In genomic region chr12:109393795-109394194, GRCm38 (mm10) we compare ENCODE assay signal across 8 mouse cellular contexts. TPM values are rescaled to one million over a fixed set of nuclear protein-coding genes. Genes with fewer than 3 reads are reported as not detected.
DNase-seq lines count a peak whose midpoint lies in the region; ATAC-seq and TF ChIP-seq lines count a peak whose summit lies in the region.

No protein-coding gene starts in this region.

- DNase-seq in c-Kit-positive CD71-positive TER-119-positive erythroid progenitor cells, embryonic 14.5 days (ENCODE audit: low spot score): peak; percentile 9
- peak; percentile 92 for DNase-seq in forebrain, embryonic 11.5 days (ENCODE audit: low spot score)
- peak; percentile 90 for DNase-seq in kidney, postnatal 10 days
- peak; percentile 60 for DNase-seq in lung, adult 2 months
- peak; percentile 25 to 28 for DNase-seq in thymus, adult 18-20 months

- H3K9me3 ChIP-seq in E14TG2a.4 (ENCODE audit: low read length): peaks cover 7% of the 10 kb centered on the region; the same call in 1 of the 2 replicates
- H3K9me3 ChIP-seq in forebrain, embryonic 11.5 days (ENCODE audit: control insufficient read depth, low read length): no peaks in the 10 kb centered on the region
- no peaks in the 10 kb centered on the region for H3K9me3 ChIP-seq in heart, embryonic 16.5 days (replicated peaks; ENCODE audit: control insufficient read depth, low read length)
- no peaks in the 10 kb centered on the region for H3K9me3 ChIP-seq in neural tube, embryonic 15.5 days (replicated peaks)

- peak overlapping the region; percentile 39; the same call in 1 of the 2 replicates for H3K9ac ChIP-seq in forebrain, embryonic 11.5 days (ENCODE audit: low read length)
- H3K9ac ChIP-seq in heart, embryonic 16.5 days (ENCODE audit: low read length): no peak overlapping the region
- no peak overlapping the region for H3K9ac ChIP-seq in neural tube, embryonic 15.5 days (replicated peaks)

- H3K4me3 ChIP-seq in E14TG2a.4 (replicated peaks; ENCODE audit: low read length): no peak overlapping the region
- H3K4me3 ChIP-seq in forebrain, embryonic 11.5 days (ENCODE audit: low read depth, low read length): no peak overlapping the region
- no peak overlapping the region for H3K4me3 ChIP-seq in heart, embryonic 16.5 days (ENCODE audit: low read length)
- no peak overlapping the region for H3K4me3 ChIP-seq in lung, adult 2 months (replicated peaks; ENCODE audit: extremely low read depth, low read depth, low read length)
- no peak overlapping the region for H3K4me3 ChIP-seq in neural tube, embryonic 15.5 days (replicated peaks)

- peak; percentile 20; the same call in 1 of the 2 replicates for TF ChIP-seq CTCF in E14TG2a.4 (conservative IDR thresholded peaks at IDR 0.05; ENCODE audit: low read length)
- TF ChIP-seq CTCF in lung, adult 2 months (IDR thresholded peaks at IDR 0.05; ENCODE audit: insufficient read depth, low read length): peak; percentile 53

- peak overlapping the region; percentile 48 for H3K27ac ChIP-seq in forebrain, embryonic 11.5 days (ENCODE audit: low read depth, low read length)
- no peak overlapping the region for H3K27ac ChIP-seq in heart, embryonic 16.5 days (ENCODE audit: low read length)
- H3K27ac ChIP-seq in neural tube, embryonic 15.5 days (replicated peaks): no peak overlapping the region

- 3% methylated on average over 15 of the region's 15 CpGs for WGBS in forebrain, embryonic 11.5 days
- 6% methylated on average over 15 of the region's 15 CpGs for WGBS in heart, embryonic 16.5 days
- 7% methylated on average over 15 of the region's 15 CpGs for WGBS in lung, adult 2 months
- 8% methylated on average over 15 of the region's 15 CpGs for WGBS in neural tube, embryonic 15.5 days

- no peak for TF ChIP-seq POLR2A in lung, adult 2 months (IDR thresholded peaks at IDR 0.05; ENCODE audit: borderline replicate concordance, extremely low read depth, low read depth, low read length)

- peaks cover 5% of the 10 kb centered on the region for H3K4me1 ChIP-seq in E14TG2a.4 (replicated peaks; ENCODE audit: low read depth, low read length)
- H3K4me1 ChIP-seq in forebrain, embryonic 11.5 days (replicated peaks; ENCODE audit: control insufficient read depth, insufficient read depth, low read length): peaks cover 10% of the 10 kb centered on the region; the same call in 1 of the 2 replicates
- H3K4me1 ChIP-seq in heart, embryonic 16.5 days (ENCODE audit: control insufficient read depth, insufficient read depth, low read length): peaks cover 8% of the 10 kb centered on the region
- H3K4me1 ChIP-seq in lung, adult 2 months (ENCODE audit: control insufficient read depth, insufficient read depth, low read length): no peaks in the 10 kb centered on the region
- peaks cover 39% of the 10 kb centered on the region for H3K4me1 ChIP-seq in neural tube, embryonic 15.5 days

- peak overlapping the region; percentile 40 for H3K4me2 ChIP-seq in forebrain, embryonic 11.5 days (ENCODE audit: low read depth, low read length, severe bottlenecking)
- H3K4me2 ChIP-seq in heart, embryonic 16.5 days (ENCODE audit: low read depth, low read length): no peak overlapping the region
- H3K4me2 ChIP-seq in neural tube, embryonic 15.5 days: peak overlapping the region; percentile 26; the same call in 1 of the 2 replicates

- ATAC-seq in forebrain, embryonic 11.5 days (replicated peaks; ENCODE audit: low FRiP score): peak; percentile 84
- peak; percentile 74 for ATAC-seq in heart, embryonic 16.5 days (replicated peaks; ENCODE audit: extremely low read depth, insufficient read depth, low FRiP score)
- ATAC-seq in neural tube, embryonic 15.5 days (ENCODE audit: low FRiP score): no peak; the same call in 1 of the 2 replicates

- no peaks in the 10 kb centered on the region for H3K36me3 ChIP-seq in E14TG2a.4 (ENCODE audit: insufficient read depth, low read length)
- no peaks in the 10 kb centered on the region for H3K36me3 ChIP-seq in forebrain, embryonic 11.5 days (ENCODE audit: control insufficient read depth, insufficient read depth, low read length)
- no peaks in the 10 kb centered on the region for H3K36me3 ChIP-seq in heart, embryonic 16.5 days (ENCODE audit: control insufficient read depth, insufficient read depth)
- no peaks in the 10 kb centered on the region for H3K36me3 ChIP-seq in neural tube, embryonic 15.5 days

- H3K27me3 ChIP-seq in E14TG2a.4 (ENCODE audit: insufficient read depth, low read length): peaks cover 75% of the 10 kb centered on the region
- peaks cover 4% of the 10 kb centered on the region; the same call in 1 of the 2 replicates for H3K27me3 ChIP-seq in forebrain, embryonic 11.5 days (ENCODE audit: control insufficient read depth, insufficient read depth, low read length)
- H3K27me3 ChIP-seq in heart, embryonic 16.5 days (ENCODE audit: control insufficient read depth, insufficient read depth, low read length): peaks cover 6% of the 10 kb centered on the region; the same call in 1 of the 2 replicates
- H3K27me3 ChIP-seq in neural tube, embryonic 15.5 days (replicated peaks): 0 out of 2 replicates have a peak, but pooled peaks cover 5% of the 10 kb centered on the region

RNA-seq across cellular contexts. Expression of gene Dlk1, which starts 58.8 kb away (rescaled TPM):
- polyA plus RNA-seq in forebrain, embryonic 11.5 days (2014; fragmentation: Nextera tagmentation; extraction: Ambion mirVana): 169 and 191 TPM in 2 replicates
- 169 and 179 TPM in 2 replicates for polyA plus RNA-seq in heart, embryonic 16.5 days (2015; fragmentation: Nextera tagmentation; extraction: Ambion mirVana)
- polyA plus RNA-seq in lung, adult 2 months (2012; rRNA removed): 0.42 and 0.44 TPM in 2 replicates
- 96.8 and 132 TPM in 2 replicates for polyA plus RNA-seq in neural tube, embryonic 15.5 days (2015; fragmentation: Nextera tagmentation; extraction: Ambion mirVana)

Comparison
In these comparisons a context has a peak if more than half of its experiments do, and no peak if none do; other contexts are left out.
1. DNase-seq: peak in every context shown above with its lines; median percentile 92 in forebrain, embryonic 11.5 days; 90 in kidney, postnatal 10 days; 60 in lung, adult 2 months; 26 in thymus, adult 18-20 months; 9 in c-Kit-positive CD71-positive TER-119-positive erythroid progenitor cells, embryonic 14.5 days.
2. RNA of gene Dlk1, which starts 58.8 kb away (polyA plus RNA-seq): 169 to 191 TPM in forebrain, embryonic 11.5 days, 169 to 179 TPM in heart, embryonic 16.5 days and 96.8 to 132 TPM in neural tube, embryonic 15.5 days; 0.42 to 0.44 TPM in lung, adult 2 months; every median in the first group is over 10 times any median in the second.